Mouse (Mus musculus) frontal cortex, adult (tissue): Measurements from ENCODE around the gene Zfp933.
"Not testable (repeated sequence)": the region's sequence is repeated elsewhere in the genome, so short reads cannot be mapped to it uniquely, and the experiment has no call there.

Experiments used
- ATAC-seq: cut with Nextera tagmentation; 2 replicates; pipeline ENCODE4 v1.9.2; 2017; ENCODE audit warnings: mild to moderate bottlenecking, moderate library complexity, mixed read lengths; ENCODE audit not compliant: low TSS enrichment

Zfp933 gene

GRCm38 (mm10) chr4:147847614-147848583 lies at the start of gene Zfp933:
TSS of gene Zfp933 (minus strand) at chr4:147848366.
- ATAC-seq, result peak; percentile 97

GRCm38 (mm10) chr4:147897348-147897747 lies 49.2 kb upstream of the Zfp933 start:
- ATAC-seq, result peak; percentile 72

- no peak for ATAC-seq
These were observed 48.2 kb upstream of the Zfp933 start for GRCm38 (mm10) chr4:147896411-147896810.

- ATAC-seq, result no peak
These were observed 47.7 kb upstream of the Zfp933 start for GRCm38 (mm10) chr4:147895815-147896330.

GRCm38 (mm10) chr4:147890341-147890740 lies 42.2 kb upstream of the Zfp933 start:
- ATAC-seq, result peak; percentile 52; the same call in 1 of the 2 replicates

- no peak for ATAC-seq
These were observed 40.1 kb upstream of the Zfp933 start for GRCm38 (mm10) chr4:147888237-147888636.

- no peak for ATAC-seq
These were observed 39.1 kb upstream of the Zfp933 start for GRCm38 (mm10) chr4:147887277-147887676.

- ATAC-seq, result no peak
These were observed 38.0 kb upstream of the Zfp933 start for GRCm38 (mm10) chr4:147886158-147886557.

- no peak for ATAC-seq
These were observed 36.0 kb upstream of the Zfp933 start for GRCm38 (mm10) chr4:147884138-147884537.

- ATAC-seq, result no peak
These were observed 34.9 kb upstream of the Zfp933 start for GRCm38 (mm10) chr4:147883041-147883440.

GRCm38 (mm10) chr4:147881792-147882191 lies 33.6 kb upstream of the Zfp933 start:
- ATAC-seq, result no peak

- no peak for ATAC-seq
These were observed 31.7 kb upstream of the Zfp933 start for GRCm38 (mm10) chr4:147879865-147880264.

GRCm38 (mm10) chr4:147879456-147879855 lies 31.3 kb upstream of the Zfp933 start:
- ATAC-seq, result no peak

- ATAC-seq, result no peak
These were observed 30.4 kb upstream of the Zfp933 start for GRCm38 (mm10) chr4:147878537-147878936.

GRCm38 (mm10) chr4:147875852-147876575 lies 27.8 kb upstream of the Zfp933 start:
- no peak for ATAC-seq

- no peak for ATAC-seq
These were observed 21.1 kb upstream of the Zfp933 start for GRCm38 (mm10) chr4:147869238-147869637.

GRCm38 (mm10) chr4:147868450-147869031 lies 20.4 kb upstream of the Zfp933 start, which contains the start of the genes Miip and Fv1:
TSS of gene Miip (minus strand) at chr4:147868816.
TSS of gene Fv1 (plus strand) at chr4:147868979.
- peak; percentile 97 for ATAC-seq

- ATAC-seq, result no peak; the same call in 1 of the 2 replicates
These were observed 19.6 kb upstream of the Zfp933 start for GRCm38 (mm10) chr4:147867563-147868449.

GRCm38 (mm10) chr4:147866793-147867192 lies 18.6 kb upstream of the Zfp933 start:
- not testable (repeated sequence) for ATAC-seq

GRCm38 (mm10) chr4:147866056-147866455 lies 17.9 kb upstream of the Zfp933 start:
- no peak for ATAC-seq

GRCm38 (mm10) chr4:147865651-147866050 lies 17.5 kb upstream of the Zfp933 start:
- no peak for ATAC-seq
